Mouse (Mus musculus) limb, embryonic 14.5 days (tissue): Measurements from ENCODE around the gene Gata1. TPM values are rescaled to one million over a fixed set of nuclear protein-coding genes. Genes with fewer than 3 reads are reported as not detected.

Experiments used
- ATAC-seq: fragments of 200-750 bp; cut with Nextera tagmentation; 2 replicates; pipeline ENCODE4 v1.8.0; 2017; ENCODE audit warnings: low read depth, moderate number of reproducible peaks, moderate TSS enrichment; ENCODE audit not compliant: low FRiP score
- DNase-seq: peaks from one replicate; pipeline ENCODE4 v3.0.0-alpha.2; 2015; ENCODE audit warnings: low spot score
- H3K27ac ChIP-seq: fragments of 300-500 bp; sonication (generic); replicated peaks from 2 replicates; pipeline ENCODE4 v1.5.1; 2014; ENCODE audit warnings: low read depth, mild to moderate bottlenecking, low read length, moderate library complexity, mixed read lengths
- H3K27me3 ChIP-seq: fragments of 300-500 bp; sonication (generic); 2 replicates; pipeline ENCODE4 v1.6.1; 2014; ENCODE audit warnings: low read length, mixed read lengths; ENCODE audit not compliant: control insufficient read depth, insufficient read depth
- H3K36me3 ChIP-seq: fragments of 300-500 bp; sonication (generic); 2 replicates; pipeline ENCODE4 v1.6.1; 2014; ENCODE audit warnings: mild to moderate bottlenecking, low read length, moderate library complexity, mixed read lengths; ENCODE audit not compliant: control insufficient read depth, insufficient read depth
- H3K4me1 ChIP-seq: fragments of 300-500 bp; sonication (generic); 2 replicates; pipeline ENCODE4 v1.6.1; 2014; ENCODE audit warnings: antibody characterized with exemption, low read length, mixed read lengths; ENCODE audit not compliant: control insufficient read depth, insufficient read depth
- H3K4me2 ChIP-seq: fragments of 300-500 bp; sonication (generic); replicated peaks from 2 replicates; pipeline ENCODE4 v1.6.1; 2014; ENCODE audit warnings: low read depth, mild to moderate bottlenecking, low read length, moderate library complexity; ENCODE audit not compliant: severe bottlenecking
- H3K4me3 ChIP-seq: fragments of 300-500 bp; sonication (generic); replicated peaks from 2 replicates; pipeline ENCODE4 v1.5.1; 2014; ENCODE audit warnings: low read length
- H3K9ac ChIP-seq: fragments of 300-500 bp; sonication (generic); 2 replicates; pipeline ENCODE4 v1.6.1; 2014; ENCODE audit warnings: mild to moderate bottlenecking, low read depth, low read length, moderate library complexity; ENCODE audit not compliant: severe bottlenecking
- H3K9me3 ChIP-seq: fragments of 300-500 bp; sonication (generic); 2 replicates; pipeline ENCODE4 v1.6.1; 2016; ENCODE audit warnings: low read length; ENCODE audit not compliant: control insufficient read depth
- POLR2A ChIP-seq: fragments of 200-500 bp; IDR thresholded peaks from 2 replicates; pipeline ENCODE4 v1.8.0; 2012; ENCODE audit warnings: inconsistent platforms, mild to moderate bottlenecking, moderate library complexity, borderline replicate concordance; ENCODE audit not compliant: insufficient read depth, insufficient read length; ENCODE audit errors: extremely low read depth
- WGBS: fragments of 180-500 bp; shearing (Covaris S2); extraction: QIAGEN DNeasy Blood & Tissue Kit; methylation state at CpG from one replicate; pipeline ENCODE4 v1.1.7; 2014; 5-methylcytosine and 5-hydroxymethylcytosine counted together
- polyA plus RNA-seq, 2 experiments: library from polyadenylated mRNA; depleted of rRNA in 1 of 2; stranded (reverse) in 1 of 2; unstranded in 1 of 2; fragments of >200 nt; fragmentation: Nextera tagmentation in 1 of 2; extraction: Ambion mirVana in 1 of 2; gene quantifications; 2 replicates each; pipeline versions ENCODE4 v1.2.1 to v1.2.3; 2012 to 2014

Gene Gata1
- polyA plus RNA-seq, 2 experiments = 1.3 to 1.5 TPM

DNA sequence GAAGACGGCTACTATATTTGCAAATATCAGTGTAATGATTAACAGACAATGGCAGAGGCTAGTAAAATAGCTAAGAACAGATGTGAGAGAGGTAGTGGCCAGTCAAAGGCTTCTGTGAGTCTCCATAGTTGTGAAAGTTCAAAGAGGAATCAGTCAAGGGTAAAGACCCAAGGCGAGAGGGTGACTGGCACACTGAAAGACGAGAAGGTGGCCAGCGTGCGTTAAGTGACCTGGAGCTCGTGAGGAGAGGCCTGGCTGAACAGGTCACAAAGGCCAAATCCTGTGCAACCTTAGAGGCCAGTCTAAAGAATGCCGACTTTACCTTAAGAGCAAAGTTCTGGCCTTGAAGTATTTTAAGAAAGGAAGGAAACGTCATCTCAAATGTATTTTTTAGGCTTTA, 32.3 kb downstream of the Gata1 start:
- peaks cover 5% of the 10 kb centered on the region for H3K36me3 ChIP-seq
- ATAC-seq = no peak
- no peak overlapping the region for H3K9ac ChIP-seq
- TF ChIP-seq POLR2A = no peak
- no peak for DNase-seq
- no peaks in the 10 kb centered on the region for H3K4me1 ChIP-seq
- H3K4me3 ChIP-seq = no peak overlapping the region
- no peaks in the 10 kb centered on the region for H3K9me3 ChIP-seq
- WGBS = 71% methylated on average over 8 of the region's 8 CpGs
- H3K27ac ChIP-seq = no peak overlapping the region
- no peak overlapping the region for H3K4me2 ChIP-seq
- H3K27me3 ChIP-seq = no peaks in the 10 kb centered on the region

DNA sequence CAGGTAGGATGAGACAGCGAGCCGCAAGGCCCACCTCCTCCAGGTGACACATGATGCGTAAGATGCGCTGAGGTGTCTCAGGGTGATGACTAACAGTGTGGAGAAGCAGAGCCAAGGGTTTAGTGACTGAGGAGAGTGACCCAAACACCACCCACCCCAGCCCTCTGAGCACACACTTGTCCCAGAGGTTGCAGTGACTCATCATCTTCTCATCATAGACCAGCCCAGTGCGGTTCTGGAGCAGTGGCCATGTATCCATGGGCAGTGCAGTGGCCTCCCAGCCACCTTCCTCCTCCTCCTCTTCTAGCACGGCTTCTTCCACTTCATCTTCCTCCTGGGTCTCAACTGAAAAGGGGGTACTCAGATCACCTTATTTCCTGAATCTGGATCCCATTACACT, 40.2 kb downstream of the Gata1 start:
- Histone ChIP-seq H3K9me3 (no peaks in the 10 kb centered on the region), H3K9ac (no peak overlapping the region), H3K4me1 (no peaks in the 10 kb centered on the region), H3K36me3 (0 out of 2 replicates have a peak, but pooled peaks cover 17% of the 10 kb centered on the region), H3K4me2 (no peak overlapping the region), H3K27ac (no peak overlapping the region), H3K27me3 (no peaks in the 10 kb centered on the region), H3K4me3 (no peak overlapping the region)
- DNase-seq (no peak), ATAC-seq (no peak)
- 99% methylated on average over 4 of the region's 6 CpGs for WGBS
- no peak for TF ChIP-seq POLR2A

DNA sequence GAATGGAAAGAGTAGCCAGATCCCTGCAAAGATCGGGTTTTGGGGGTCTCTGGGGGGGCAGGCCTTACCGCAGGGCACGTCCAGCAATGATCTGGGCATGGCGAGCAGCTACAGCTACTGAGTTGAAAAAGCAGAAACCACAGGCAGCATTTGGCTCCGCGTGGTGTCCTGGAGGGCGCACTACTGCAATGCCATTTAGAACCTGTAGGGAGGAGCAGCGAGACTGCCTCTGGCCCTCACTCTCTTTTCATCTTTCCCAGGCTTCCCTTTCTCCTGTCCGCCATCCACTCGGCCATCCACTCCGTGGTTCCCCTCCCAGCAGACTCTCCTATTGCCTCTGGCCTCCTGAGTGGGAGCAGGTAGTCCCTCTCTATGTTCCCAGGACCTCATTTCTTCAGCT, 41.0 kb downstream of the Gata1 start:
- TF ChIP-seq POLR2A = no peak
- no peak overlapping the region for H3K4me3 ChIP-seq
- H3K9me3 ChIP-seq = no peaks in the 10 kb centered on the region
- H3K36me3 ChIP-seq = peaks cover 20% of the 10 kb centered on the region; the same call in 1 of the 2 replicates
- ATAC-seq (no peak), DNase-seq (no peak)
- H3K27ac ChIP-seq = no peak overlapping the region
- no peak overlapping the region for H3K9ac ChIP-seq
- H3K4me2 ChIP-seq = no peak overlapping the region
- 39% methylated on average over 9 of the region's 11 CpGs for WGBS
- no peaks in the 10 kb centered on the region for H3K27me3 ChIP-seq
- no peaks in the 10 kb centered on the region for H3K4me1 ChIP-seq

DNA sequence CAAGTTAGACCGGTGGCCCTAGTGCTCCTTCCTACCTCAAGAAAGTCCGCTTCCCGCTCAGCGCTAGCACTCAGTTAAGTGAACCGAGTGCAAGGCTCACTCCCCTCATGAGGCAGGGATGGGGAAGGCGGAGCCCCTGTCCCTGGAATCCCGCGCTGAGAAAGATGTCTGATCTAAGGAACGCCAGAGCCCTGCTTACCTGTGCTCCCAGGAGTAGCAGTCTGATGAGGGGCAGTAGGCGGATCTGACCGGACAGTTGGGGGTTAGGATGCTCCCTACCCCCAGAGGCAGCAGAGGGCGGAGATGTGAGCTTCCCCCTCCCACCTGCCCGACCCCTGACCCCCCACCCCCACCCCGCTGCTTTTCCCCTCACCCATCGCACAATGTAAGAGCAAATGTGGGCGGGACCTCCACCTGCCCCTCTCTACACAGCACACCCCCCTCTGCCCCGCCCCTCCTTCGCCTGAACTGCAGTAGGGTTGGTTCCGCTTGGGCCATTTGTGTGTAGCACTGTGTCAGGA, 49.5 kb downstream of the Gata1 start, which contains the start of gene Eras:
TSS of gene Eras (minus strand) at position 338 of the 521 bp plus-strand sequence.
- DNase-seq (no peak), ATAC-seq (no peak)
- Histone ChIP-seq H3K27ac (no peak within 1 kb of the TSS), H3K4me1 (no peaks in the 10 kb centered on the region), H3K36me3 (peaks cover 22% of the 10 kb centered on the region; the same call in 1 of the 2 replicates), H3K27me3 (peaks cover 9% of the 10 kb centered on the region; the same call in 1 of the 2 replicates), H3K9me3 (no peaks in the 10 kb centered on the region; the same call in 1 of the 2 replicates), H3K9ac (no peak within 1 kb of the TSS), H3K4me3 (no peak within 1 kb of the TSS), H3K4me2 (no peak within 1 kb of the TSS)
- WGBS = 16% methylated on average over 16 of the region's 19 CpGs
- TF ChIP-seq POLR2A = no peak

DNA sequence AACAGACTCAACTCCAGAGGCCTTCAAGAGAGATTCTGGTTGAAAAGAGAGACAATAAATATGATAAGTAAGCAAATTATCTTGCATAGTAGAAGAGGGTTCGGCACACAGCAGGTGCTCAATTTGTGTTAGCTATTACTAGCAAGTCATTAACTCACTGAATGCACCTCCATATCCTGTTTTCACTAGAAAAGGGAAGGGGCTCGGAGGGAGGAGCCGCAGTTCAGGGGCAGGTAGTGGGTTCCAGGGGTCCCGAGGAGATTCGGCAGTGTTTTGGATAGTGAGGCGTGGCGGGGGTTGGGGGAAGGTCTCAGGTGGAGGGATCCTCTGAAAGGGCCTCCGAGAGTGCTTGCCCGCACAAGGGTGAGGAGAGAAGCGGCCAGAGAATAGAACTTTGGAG, 50.8 kb downstream of the Gata1 start:
- 21% methylated on average over 10 of the region's 10 CpGs for WGBS
- Histone ChIP-seq H3K9me3 (no peaks in the 10 kb centered on the region; the same call in 1 of the 2 replicates), H3K4me3 (no peak overlapping the region), H3K4me1 (no peaks in the 10 kb centered on the region), H3K4me2 (no peak overlapping the region), H3K27me3 (peaks cover 15% of the 10 kb centered on the region), H3K36me3 (peaks cover 19% of the 10 kb centered on the region; the same call in 1 of the 2 replicates), H3K27ac (no peak overlapping the region), H3K9ac (no peak overlapping the region)
- DNase-seq (no peak), ATAC-seq (no peak)
- no peak for TF ChIP-seq POLR2A
